Mouse (Mus musculus): Measurements from ENCODE around the gene Fjx1. TPM values are rescaled to one million over a fixed set of nuclear protein-coding genes. Genes with fewer than 3 reads are reported as not detected.
A peak's percentile ranks its signal among the peaks of the same experiment; 100 is the strongest.

Fjx1 gene
- polyA plus RNA-seq, 1 experiment: 6.2 TPM

DNA sequence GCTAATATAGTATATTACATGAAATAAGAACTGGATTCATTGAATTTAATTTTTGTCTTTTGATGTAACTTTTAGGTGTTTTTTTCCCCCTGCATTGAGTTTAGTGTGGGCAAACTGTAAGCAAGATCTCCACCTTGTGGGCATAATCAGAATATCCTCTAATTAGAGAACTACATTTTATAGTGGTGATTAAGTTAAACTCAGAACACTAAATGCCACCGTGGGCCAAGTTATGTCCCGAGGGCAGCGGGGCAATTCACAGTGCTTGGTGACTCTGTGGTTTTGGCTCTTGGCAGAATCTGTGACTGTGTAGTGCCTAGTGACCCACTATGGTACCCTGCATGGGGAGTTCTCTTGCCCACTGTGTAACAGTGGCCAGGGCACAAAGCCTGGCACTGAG lies 1.1 kb upstream of the Fjx1 start:
- Histone ChIP-seq H3K4me3 (replicated peaks; ENCODE audit: extremely low read depth, low read depth, low read length) (no peak overlapping the region), H3K4me1 (ENCODE audit: control insufficient read depth, insufficient read depth, low read length) (peaks cover 7% of the 10 kb centered on the region)
- WGBS: 17% methylated on average over 3 of the region's 3 CpGs
- DNase-seq: no peak
- TF ChIP-seq CTCF (IDR thresholded peaks at IDR 0.05; ENCODE audit: insufficient read depth, low read length): peak; percentile 16; the same call in 1 of the 2 replicates
- TF ChIP-seq POLR2A (IDR thresholded peaks at IDR 0.05; ENCODE audit: borderline replicate concordance, extremely low read depth, low read depth, low read length): no peak

GRCm38 (mm10) chr2:102450761-102451670 lies 1.3 kb downstream of the Fjx1 start:
- peak; percentile 54 for DNase-seq
- Histone ChIP-seq H3K4me3 (replicated peaks; ENCODE audit: extremely low read depth, low read depth, low read length) (peak overlapping the region; percentile 51), H3K4me1 (ENCODE audit: control insufficient read depth, insufficient read depth, low read length) (peaks cover 7% of the 10 kb centered on the region)
- TF ChIP-seq CTCF (IDR thresholded peaks at IDR 0.05; ENCODE audit: insufficient read depth, low read length): no peak
- TF ChIP-seq POLR2A (IDR thresholded peaks at IDR 0.05; ENCODE audit: borderline replicate concordance, extremely low read depth, low read depth, low read length): no peak
- WGBS: under 1% methylated on average over 109 of the region's 109 CpGs

GRCm38 (mm10) chr2:102450248-102450760 lies 2.0 kb downstream of the Fjx1 start:
- no peak for DNase-seq
- peak overlapping the region; percentile 19 for H3K4me3 ChIP-seq (replicated peaks; ENCODE audit: extremely low read depth, low read depth, low read length)
- no peak for TF ChIP-seq POLR2A (IDR thresholded peaks at IDR 0.05; ENCODE audit: borderline replicate concordance, extremely low read depth, low read depth, low read length)
- TF ChIP-seq CTCF (IDR thresholded peaks at IDR 0.05; ENCODE audit: insufficient read depth, low read length): no peak
- under 1% methylated on average over 43 of the region's 43 CpGs for WGBS
- H3K4me1 ChIP-seq (ENCODE audit: control insufficient read depth, insufficient read depth, low read length): peaks cover 7% of the 10 kb centered on the region

DNA sequence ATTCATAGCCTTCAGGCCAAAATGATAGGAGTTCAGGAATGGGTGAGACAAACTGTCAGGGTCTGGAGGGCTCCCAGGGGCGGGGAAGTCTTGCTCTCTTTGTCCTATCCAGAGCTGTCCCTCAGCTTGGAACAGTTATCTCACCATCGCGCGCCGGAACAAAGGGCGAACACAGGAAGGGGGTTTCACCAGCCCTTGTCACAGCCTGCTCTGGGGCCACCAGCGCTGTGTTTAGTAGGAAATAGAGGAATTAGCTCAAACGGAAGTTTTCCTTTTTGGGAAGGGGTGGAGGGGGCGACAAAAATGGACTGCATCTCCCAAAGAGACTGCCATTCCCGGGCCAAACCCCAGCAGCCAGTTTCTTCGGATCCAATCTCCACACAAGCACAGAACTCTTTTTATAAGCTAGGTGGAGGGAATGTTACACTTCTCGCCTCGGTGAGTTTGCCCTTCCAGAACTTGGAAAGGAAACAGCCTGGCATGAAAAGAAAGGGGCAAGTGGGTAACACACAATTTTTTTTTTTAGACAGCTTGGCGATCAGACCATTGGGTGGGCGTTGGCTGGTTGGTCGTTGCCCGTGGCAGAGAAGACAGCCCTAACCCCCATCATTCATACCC lies 2.6 kb downstream of the Fjx1 start:
- DNase-seq: no peak
- H3K4me3 ChIP-seq (replicated peaks; ENCODE audit: extremely low read depth, low read depth, low read length): peak overlapping the region; percentile 19
- TF ChIP-seq CTCF (IDR thresholded peaks at IDR 0.05; ENCODE audit: insufficient read depth, low read length): no peak
- TF ChIP-seq POLR2A (IDR thresholded peaks at IDR 0.05; ENCODE audit: borderline replicate concordance, extremely low read depth, low read depth, low read length): no peak
- WGBS: 11% methylated on average over 17 of the region's 17 CpGs
- peaks cover 7% of the 10 kb centered on the region for H3K4me1 ChIP-seq (ENCODE audit: control insufficient read depth, insufficient read depth, low read length)

DNA sequence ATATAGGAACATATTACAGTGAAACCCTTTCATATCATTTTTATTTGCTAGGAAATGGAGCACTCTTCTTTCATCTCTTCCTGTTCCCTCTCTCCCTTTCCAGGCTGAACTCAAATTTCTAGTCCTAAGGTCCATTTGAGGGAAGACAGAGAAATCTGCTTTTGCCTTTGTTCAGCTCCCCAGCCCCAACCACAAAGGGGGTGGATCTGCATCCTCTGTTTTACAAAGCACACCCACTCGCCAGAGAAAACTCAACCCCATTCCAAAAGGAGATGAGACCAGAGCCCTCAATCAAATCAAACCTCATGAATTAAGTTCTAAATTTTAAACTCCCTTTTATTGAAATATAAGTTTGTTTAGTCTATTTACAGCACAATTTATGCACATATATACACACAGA lies 3.2 kb downstream of the Fjx1 start:
- TF ChIP-seq POLR2A (IDR thresholded peaks at IDR 0.05; ENCODE audit: borderline replicate concordance, extremely low read depth, low read depth, low read length) (no peak), CTCF (IDR thresholded peaks at IDR 0.05; ENCODE audit: insufficient read depth, low read length) (no peak)
- no peak for DNase-seq
- peaks cover 7% of the 10 kb centered on the region for H3K4me1 ChIP-seq (ENCODE audit: control insufficient read depth, insufficient read depth, low read length)
- H3K4me3 ChIP-seq (replicated peaks; ENCODE audit: extremely low read depth, low read depth, low read length): no peak overlapping the region
- WGBS: 72% methylated on average over 1 of the region's 1 CpGs

DNA sequence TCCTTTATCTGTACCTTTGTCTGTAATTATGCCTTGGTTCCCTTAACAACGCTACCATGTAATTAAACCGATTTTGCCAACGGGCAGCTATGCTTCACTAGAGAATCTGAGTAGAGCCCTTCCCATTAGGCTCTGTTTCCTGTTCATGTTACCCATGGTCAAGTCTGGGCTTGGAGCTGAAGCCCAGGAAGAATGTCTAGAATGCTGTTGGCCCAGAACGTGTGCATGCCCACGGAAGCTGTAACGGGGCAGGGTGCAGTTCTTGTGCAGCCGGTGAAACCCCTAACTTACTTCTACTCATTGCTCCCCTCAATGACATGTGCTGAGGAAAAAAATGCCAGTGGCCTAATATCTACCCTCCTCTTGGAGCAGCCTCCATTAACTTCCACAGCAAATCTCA lies 4.5 kb downstream of the Fjx1 start:
- DNase-seq: no peak
- H3K4me3 ChIP-seq (replicated peaks; ENCODE audit: extremely low read depth, low read depth, low read length): no peak overlapping the region
- no peak for TF ChIP-seq CTCF (IDR thresholded peaks at IDR 0.05; ENCODE audit: insufficient read depth, low read length)
- TF ChIP-seq POLR2A (IDR thresholded peaks at IDR 0.05; ENCODE audit: borderline replicate concordance, extremely low read depth, low read depth, low read length): no peak
- H3K4me1 ChIP-seq (ENCODE audit: control insufficient read depth, insufficient read depth, low read length): peaks cover 7% of the 10 kb centered on the region
- 85% methylated on average over 7 of the region's 7 CpGs for WGBS

- Histone ChIP-seq H3K4me3 (replicated peaks; ENCODE audit: extremely low read depth, low read depth, low read length) (no peak overlapping the region), H3K4me1 (ENCODE audit: control insufficient read depth, insufficient read depth, low read length) (peaks cover 5% of the 10 kb centered on the region)
- no peak for DNase-seq
- TF ChIP-seq CTCF (IDR thresholded peaks at IDR 0.05; ENCODE audit: insufficient read depth, low read length) (no peak), POLR2A (IDR thresholded peaks at IDR 0.05; ENCODE audit: borderline replicate concordance, extremely low read depth, low read depth, low read length) (no peak)
- 57% methylated on average over 4 of the region's 4 CpGs for WGBS
Observed at GRCm38 (mm10) chr2:102446851-102447250, 5.4 kb downstream of the Fjx1 start.

GRCm38 (mm10) chr2:102437357-102438030 lies 14.8 kb downstream of the Fjx1 start:
- WGBS: 66% methylated on average over 8 of the region's 8 CpGs
- H3K4me3 ChIP-seq (replicated peaks; ENCODE audit: extremely low read depth, low read depth, low read length): no peak overlapping the region
- H3K4me1 ChIP-seq (ENCODE audit: control insufficient read depth, insufficient read depth, low read length): no peaks in the 10 kb centered on the region
- DNase-seq: no peak
- TF ChIP-seq CTCF (IDR thresholded peaks at IDR 0.05; ENCODE audit: insufficient read depth, low read length): no peak
- TF ChIP-seq POLR2A (IDR thresholded peaks at IDR 0.05; ENCODE audit: borderline replicate concordance, extremely low read depth, low read depth, low read length): no peak

- no peaks in the 10 kb centered on the region for H3K4me1 ChIP-seq (ENCODE audit: control insufficient read depth, insufficient read depth, low read length)
- TF ChIP-seq POLR2A (IDR thresholded peaks at IDR 0.05; ENCODE audit: borderline replicate concordance, extremely low read depth, low read depth, low read length) (no peak), CTCF (IDR thresholded peaks at IDR 0.05; ENCODE audit: insufficient read depth, low read length) (no peak)
- DNase-seq: no peak
- no peak overlapping the region for H3K4me3 ChIP-seq (replicated peaks; ENCODE audit: extremely low read depth, low read depth, low read length)
- WGBS: 70% methylated on average over 1 of the region's 1 CpGs
Observed at GRCm38 (mm10) chr2:102433879-102434278, 18.4 kb downstream of the Fjx1 start.

All from lung, adult 2 months (tissue).